Mouse (Mus musculus) cortical plate, adult 2 months (tissue): ENCODE measurements at regions not wholly inside any gene's neighbourhood (a gene's known extent, or its start where the extent isn't known, plus 50 kb on each side); places are given as distances from the start of the nearest gene placed in this dataset.
A peak's percentile ranks its signal among the peaks of the same experiment; 100 is the strongest.

Source experiments
- CTCF ChIP-seq: fragments of 200-500 bp; IDR thresholded peaks from 2 replicates; pipeline ENCODE4 v1.5.1; 2011; ENCODE audit warnings: mild to moderate bottlenecking, control low read depth, low read length; ENCODE audit not compliant: insufficient read depth; ENCODE audit errors: extremely low read depth
- POLR2A ChIP-seq: fragments of 200-500 bp; IDR thresholded peaks from 2 replicates; pipeline ENCODE4 v1.6.1; 2011; ENCODE audit warnings: mild to moderate bottlenecking, low read length, control low read depth; ENCODE audit not compliant: insufficient read depth; ENCODE audit errors: extremely low read depth

DNA sequence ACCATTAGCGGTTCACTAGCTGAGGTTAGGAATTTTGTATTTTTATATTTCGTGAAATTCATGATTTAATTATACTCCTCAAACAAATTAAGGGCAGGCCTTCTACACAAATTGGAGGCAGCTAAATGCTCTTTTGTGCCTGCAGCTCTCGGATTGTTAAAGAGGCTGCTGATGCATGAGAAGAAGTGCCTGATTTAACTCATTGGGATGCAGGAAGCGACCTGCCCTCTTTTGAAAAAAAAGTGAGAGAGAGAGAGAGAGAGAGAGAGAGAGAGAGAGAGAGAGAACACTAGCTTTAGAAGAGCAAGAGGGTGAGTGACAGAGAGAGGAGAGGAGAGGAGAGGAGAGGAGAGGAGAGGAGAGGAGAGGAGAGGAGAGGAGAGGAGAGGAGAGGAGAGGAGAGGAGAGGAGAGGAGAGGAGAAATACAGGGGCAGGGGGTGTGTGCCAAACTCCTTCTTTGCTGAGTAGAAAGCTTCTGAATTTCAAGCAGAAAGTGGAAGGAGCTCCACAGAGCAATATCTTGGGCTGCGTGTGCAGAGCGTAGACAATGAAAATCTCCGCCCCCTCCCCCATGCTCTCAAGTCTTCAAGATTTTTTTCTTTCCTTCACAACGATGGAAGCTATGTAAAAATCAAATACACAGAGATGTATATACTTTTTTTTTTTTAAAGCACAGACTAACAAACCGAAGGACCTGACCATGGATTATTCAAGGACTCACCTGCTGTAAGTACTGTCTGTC is 158.6 kb upstream of the Cypt12 start:
- peak; percentile 52 for TF ChIP-seq POLR2A
- TF ChIP-seq CTCF, result no peak
